Mouse (Mus musculus): ENCODE measurements around the gene Ankzf1. TPM values are rescaled to one million over a fixed set of nuclear protein-coding genes. Genes with fewer than 3 reads are reported as not detected.
A peak's percentile ranks its signal among the peaks of the same experiment; 100 is the strongest.

The Ankzf1 gene
- polyA plus RNA-seq, 1 experiment: 17.4 TPM

DNA sequence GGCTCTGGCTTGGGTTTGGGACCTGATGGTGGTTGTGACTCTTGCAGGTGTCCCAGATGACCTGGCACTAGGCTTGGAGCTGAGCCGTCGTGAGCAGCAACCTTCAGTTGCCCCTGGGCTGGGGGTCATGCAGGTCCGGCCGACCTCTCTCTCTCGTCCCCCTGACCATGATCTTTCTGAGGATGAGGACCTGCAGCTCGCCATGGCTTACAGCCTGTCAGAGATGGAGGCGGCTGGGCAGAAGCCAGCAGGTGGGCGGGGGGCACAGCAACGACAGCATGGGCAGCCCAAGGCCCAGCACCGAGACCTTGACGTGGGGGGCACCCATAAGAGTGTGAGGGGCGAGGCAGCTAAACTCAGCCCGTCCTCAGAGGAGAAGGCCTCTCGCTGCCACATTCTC lies 51.5 kb downstream of the Ankzf1 start:
- Histone ChIP-seq H3K4me1 (ENCODE audit: control insufficient read depth, insufficient read depth, low read length) (peaks cover 2% of the 10 kb centered on the region), H3K36me3 (ENCODE audit: control insufficient read depth, insufficient read depth, low read length, poor library complexity, severe bottlenecking) (no peaks in the 10 kb centered on the region), H3K27me3 (ENCODE audit: control insufficient read depth, insufficient read depth, low read length, poor library complexity, severe bottlenecking) (no peaks in the 10 kb centered on the region), H3K9ac (ENCODE audit: low read depth, poor library complexity, severe bottlenecking) (no peak overlapping the region), H3K27ac (ENCODE audit: insufficient read depth, low read length) (no peak overlapping the region), H3K4me3 (ENCODE audit: low read depth, low read length) (no peak overlapping the region), H3K9me3 (replicated peaks; ENCODE audit: control insufficient read depth, insufficient read depth, low read length, poor library complexity, severe bottlenecking) (no peaks in the 10 kb centered on the region)
- TF ChIP-seq EP300 (IDR thresholded peaks at IDR 0.05; ENCODE audit: insufficient read depth, low read depth, low read length) (no peak), CTCF (IDR thresholded peaks at IDR 0.05; ENCODE audit: low read depth, low read length) (no peak), POLR2A (IDR thresholded peaks at IDR 0.05; ENCODE audit: insufficient read depth, low read length) (no peak)

DNA sequence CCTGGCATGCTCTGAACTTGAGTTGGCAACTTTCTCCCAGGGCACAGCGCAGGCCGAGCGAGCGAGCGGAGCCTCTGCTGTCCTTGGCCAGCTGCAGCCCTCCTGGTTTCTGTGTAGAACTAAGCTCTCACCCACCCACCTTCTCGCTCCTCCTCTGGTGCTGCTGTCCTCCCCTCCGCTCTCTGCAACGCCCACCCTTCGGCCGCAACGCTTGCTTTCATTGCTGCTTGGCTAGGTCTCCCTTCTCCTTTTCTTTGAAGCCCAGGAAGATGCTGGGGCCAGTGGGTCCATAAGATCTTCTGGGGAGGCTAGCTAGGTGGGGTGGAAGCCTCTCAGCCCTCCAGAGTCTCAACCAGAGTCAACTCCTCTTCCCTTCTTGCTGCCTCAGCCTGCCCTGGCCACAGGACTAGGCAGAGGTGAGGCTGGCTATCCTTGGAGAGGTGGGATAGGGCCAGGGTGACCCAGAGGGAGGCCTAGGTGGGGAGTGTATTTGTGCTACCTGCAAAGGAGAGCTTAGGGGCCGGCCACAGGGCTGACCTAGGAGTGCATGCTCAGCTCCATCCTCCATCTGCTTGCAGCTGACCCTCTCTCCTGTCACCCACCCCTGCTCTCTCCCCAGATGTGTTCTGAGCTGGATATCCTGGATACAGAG lies 52.4 kb downstream of the Ankzf1 start:
- TF ChIP-seq CTCF (IDR thresholded peaks at IDR 0.05; ENCODE audit: low read depth, low read length): no peak
- TF ChIP-seq POLR2A (IDR thresholded peaks at IDR 0.05; ENCODE audit: insufficient read depth, low read length): no peak
- no peak for TF ChIP-seq EP300 (IDR thresholded peaks at IDR 0.05; ENCODE audit: insufficient read depth, low read depth, low read length)
- Histone ChIP-seq H3K9me3 (replicated peaks; ENCODE audit: control insufficient read depth, insufficient read depth, low read length, poor library complexity, severe bottlenecking) (no peaks in the 10 kb centered on the region), H3K4me3 (ENCODE audit: low read depth, low read length) (no peak overlapping the region), H3K27ac (ENCODE audit: insufficient read depth, low read length) (no peak overlapping the region), H3K4me1 (ENCODE audit: control insufficient read depth, insufficient read depth, low read length) (peaks cover 2% of the 10 kb centered on the region), H3K36me3 (ENCODE audit: control insufficient read depth, insufficient read depth, low read length, poor library complexity, severe bottlenecking) (no peaks in the 10 kb centered on the region), H3K27me3 (ENCODE audit: control insufficient read depth, insufficient read depth, low read length, poor library complexity, severe bottlenecking) (no peaks in the 10 kb centered on the region), H3K9ac (ENCODE audit: low read depth, poor library complexity, severe bottlenecking) (no peak overlapping the region)

DNA sequence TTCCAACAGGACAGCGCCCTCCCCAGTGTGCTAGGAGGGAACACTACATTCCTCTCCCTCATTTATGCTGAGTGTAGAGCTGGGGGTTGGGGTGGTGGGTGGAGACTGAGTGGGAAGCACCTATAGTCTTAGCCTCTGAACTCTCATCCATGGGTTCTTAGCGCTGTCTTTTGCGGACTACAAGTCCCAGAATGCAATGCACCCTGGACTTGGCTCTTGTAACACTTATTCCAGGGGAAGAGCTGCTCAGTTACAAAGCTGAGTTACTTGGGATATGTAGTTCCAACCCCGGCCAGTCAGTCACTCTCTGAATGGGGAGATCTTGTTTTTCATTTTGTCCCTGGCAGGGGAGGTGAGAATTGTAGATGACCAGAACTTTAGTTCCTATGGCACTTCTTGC lies 52.9 kb downstream of the Ankzf1 start:
- Histone ChIP-seq H3K27me3 (ENCODE audit: control insufficient read depth, insufficient read depth, low read length, poor library complexity, severe bottlenecking) (no peaks in the 10 kb centered on the region), H3K36me3 (ENCODE audit: control insufficient read depth, insufficient read depth, low read length, poor library complexity, severe bottlenecking) (no peaks in the 10 kb centered on the region), H3K9me3 (replicated peaks; ENCODE audit: control insufficient read depth, insufficient read depth, low read length, poor library complexity, severe bottlenecking) (no peaks in the 10 kb centered on the region), H3K9ac (ENCODE audit: low read depth, poor library complexity, severe bottlenecking) (no peak overlapping the region), H3K27ac (ENCODE audit: insufficient read depth, low read length) (no peak overlapping the region), H3K4me1 (ENCODE audit: control insufficient read depth, insufficient read depth, low read length) (peaks cover 2% of the 10 kb centered on the region), H3K4me3 (ENCODE audit: low read depth, low read length) (no peak overlapping the region)
- TF ChIP-seq POLR2A (IDR thresholded peaks at IDR 0.05; ENCODE audit: insufficient read depth, low read length) (no peak), CTCF (IDR thresholded peaks at IDR 0.05; ENCODE audit: low read depth, low read length) (peak; percentile 29)

DNA sequence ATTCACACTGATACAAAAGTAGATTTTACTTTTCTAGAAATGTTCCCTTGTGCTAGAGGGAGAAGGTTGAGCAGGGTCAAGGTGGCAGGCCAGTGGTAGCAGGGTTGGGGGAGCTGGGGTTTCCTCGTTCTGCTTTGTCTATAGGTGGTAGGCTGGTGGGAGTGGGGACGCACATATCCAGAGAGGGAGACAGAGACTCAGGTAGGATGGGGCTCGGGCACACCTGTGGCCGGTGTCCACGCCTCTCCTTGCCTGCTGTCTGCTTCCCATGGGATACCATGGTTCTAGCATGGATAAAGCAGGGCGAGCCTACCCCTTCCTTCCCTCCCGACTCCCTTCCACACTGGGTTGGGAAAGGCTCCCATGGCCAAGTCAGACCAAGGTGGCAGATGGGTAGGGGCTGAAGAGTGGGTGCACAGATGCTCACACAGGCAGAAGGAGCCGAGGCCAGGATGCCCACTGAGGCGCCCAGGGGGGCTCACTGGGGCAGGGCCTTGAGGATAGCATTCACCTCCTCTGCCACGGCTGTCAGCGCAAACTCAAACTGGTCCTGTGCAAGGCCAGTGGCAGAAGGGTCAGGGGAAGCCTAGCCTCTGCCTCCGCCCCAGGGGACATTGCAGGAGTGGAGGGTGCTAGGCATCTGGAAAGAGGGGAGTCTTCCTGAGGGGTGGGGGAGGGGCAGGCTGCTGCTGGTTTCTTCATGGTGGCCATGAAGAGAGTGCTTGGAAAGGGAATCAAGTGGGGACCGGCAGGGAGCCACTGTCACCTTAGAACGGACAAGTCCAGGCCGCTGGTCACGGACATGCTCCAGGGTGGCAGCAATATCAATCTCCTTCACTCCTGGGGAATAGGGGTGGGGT lies 55.4 kb downstream of the Ankzf1 start:
- no peak overlapping the region for H3K27ac ChIP-seq (ENCODE audit: insufficient read depth, low read length)
- TF ChIP-seq CTCF (IDR thresholded peaks at IDR 0.05; ENCODE audit: low read depth, low read length): no peak
- no peak for TF ChIP-seq EP300 (IDR thresholded peaks at IDR 0.05; ENCODE audit: insufficient read depth, low read depth, low read length)
- no peak for TF ChIP-seq POLR2A (IDR thresholded peaks at IDR 0.05; ENCODE audit: insufficient read depth, low read length)
- H3K27me3 ChIP-seq (ENCODE audit: control insufficient read depth, insufficient read depth, low read length, poor library complexity, severe bottlenecking): no peaks in the 10 kb centered on the region
- H3K4me1 ChIP-seq (ENCODE audit: control insufficient read depth, insufficient read depth, low read length): peaks cover 4% of the 10 kb centered on the region
- no peak overlapping the region for H3K4me3 ChIP-seq (ENCODE audit: low read depth, low read length)
- H3K9me3 ChIP-seq (replicated peaks; ENCODE audit: control insufficient read depth, insufficient read depth, low read length, poor library complexity, severe bottlenecking): no peaks in the 10 kb centered on the region
- H3K36me3 ChIP-seq (ENCODE audit: control insufficient read depth, insufficient read depth, low read length, poor library complexity, severe bottlenecking): no peaks in the 10 kb centered on the region
- H3K9ac ChIP-seq (ENCODE audit: low read depth, poor library complexity, severe bottlenecking): no peak overlapping the region

DNA sequence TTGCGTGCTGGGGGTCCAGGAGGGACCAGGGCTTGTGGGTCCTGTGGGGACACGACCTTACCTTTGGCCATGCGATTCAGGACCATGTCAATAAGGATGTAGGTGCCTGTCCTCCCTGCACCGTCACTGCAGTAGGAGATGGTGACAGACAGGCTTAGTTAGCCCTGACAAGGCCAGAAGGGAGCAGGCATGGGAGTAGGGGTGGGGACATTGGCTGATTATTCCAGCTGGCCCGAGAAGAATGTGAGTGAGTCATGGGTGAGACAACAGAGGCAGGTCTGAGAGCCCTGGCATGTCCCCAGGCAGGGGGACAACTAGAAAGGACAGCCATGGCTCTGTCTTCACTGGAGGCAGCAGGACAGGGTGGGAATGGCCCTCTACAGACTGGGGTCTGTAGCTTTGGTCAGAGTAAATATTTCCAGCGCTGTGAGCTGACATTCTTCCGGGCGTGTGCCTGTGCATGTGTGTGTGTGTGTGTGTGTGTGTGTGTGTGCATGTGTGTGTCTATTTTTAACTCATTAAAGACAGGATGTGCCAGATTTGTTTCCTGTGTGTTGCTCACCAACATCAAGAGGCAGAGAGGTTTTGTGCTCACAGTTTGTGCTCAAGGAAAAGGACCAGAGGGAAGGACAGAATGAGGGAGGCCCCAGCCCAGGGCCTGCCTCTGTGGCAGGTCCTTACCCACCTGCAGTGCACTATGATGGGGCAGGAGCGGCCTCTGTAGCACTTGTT lies 56.3 kb downstream of the Ankzf1 start:
- no peaks in the 10 kb centered on the region for H3K36me3 ChIP-seq (ENCODE audit: control insufficient read depth, insufficient read depth, low read length, poor library complexity, severe bottlenecking)
- no peaks in the 10 kb centered on the region for H3K9me3 ChIP-seq (replicated peaks; ENCODE audit: control insufficient read depth, insufficient read depth, low read length, poor library complexity, severe bottlenecking)
- no peak overlapping the region for H3K4me3 ChIP-seq (ENCODE audit: low read depth, low read length)
- TF ChIP-seq POLR2A (IDR thresholded peaks at IDR 0.05; ENCODE audit: insufficient read depth, low read length) (no peak), CTCF (IDR thresholded peaks at IDR 0.05; ENCODE audit: low read depth, low read length) (no peak), EP300 (IDR thresholded peaks at IDR 0.05; ENCODE audit: insufficient read depth, low read depth, low read length) (no peak)
- H3K27me3 ChIP-seq (ENCODE audit: control insufficient read depth, insufficient read depth, low read length, poor library complexity, severe bottlenecking): no peaks in the 10 kb centered on the region
- H3K9ac ChIP-seq (ENCODE audit: low read depth, poor library complexity, severe bottlenecking): no peak overlapping the region
- no peak overlapping the region for H3K27ac ChIP-seq (ENCODE audit: insufficient read depth, low read length)
- H3K4me1 ChIP-seq (ENCODE audit: control insufficient read depth, insufficient read depth, low read length): peaks cover 4% of the 10 kb centered on the region

Other genes starting within 250 kb of the Ankzf1 start
- 0.24 TPM in 1 of 2 replicates, not detected in the other for gene Ihh, start 240.5 kb upstream of the Ankzf1 start, polyA plus RNA-seq (2011; ENCODE audit: insufficient read depth, insufficient read length, low read depth, missing spikeins)
- gene Nhej1, start 67.0 kb upstream of the Ankzf1 start, polyA plus RNA-seq (2011; ENCODE audit: insufficient read depth, insufficient read length, low read depth, missing spikeins): 3.7 and 5.1 TPM in 2 replicates
- not detected in 2 replicates for gene Slc23a3, start 58.3 kb upstream of the Ankzf1 start, polyA plus RNA-seq (2011; ENCODE audit: insufficient read depth, insufficient read length, low read depth, missing spikeins)
- gene Cnppd1, start 49.4 kb upstream of the Ankzf1 start, polyA plus RNA-seq (2011; ENCODE audit: insufficient read depth, insufficient read length, low read depth, missing spikeins): 20.0 and 23.9 TPM in 2 replicates
- gene Retreg2, start 49.4 kb upstream of the Ankzf1 start, polyA plus RNA-seq (2011; ENCODE audit: insufficient read depth, insufficient read length, low read depth, missing spikeins): 21.9 and 22.7 TPM in 2 replicates
- gene Zfand2b, start 23.5 kb upstream of the Ankzf1 start, polyA plus RNA-seq (2011; ENCODE audit: insufficient read depth, insufficient read length, low read depth, missing spikeins): 10.9 and 13.0 TPM in 2 replicates
- gene Abcb6, start 11.8 kb upstream of the Ankzf1 start, polyA plus RNA-seq (2011; ENCODE audit: insufficient read depth, insufficient read length, low read depth, missing spikeins): 8.8 and 10.8 TPM in 2 replicates
- gene Atg9a, start within 50 bp of the Ankzf1 start, polyA plus RNA-seq (2011; ENCODE audit: insufficient read depth, insufficient read length, low read depth, missing spikeins): 10.3 and 10.6 TPM in 2 replicates
- 5.1 and 10.6 TPM in 2 replicates for gene Glb1l, start 18.7 kb downstream of the Ankzf1 start, polyA plus RNA-seq (2011; ENCODE audit: insufficient read depth, insufficient read length, low read depth, missing spikeins)
- 27.8 and 37.4 TPM in 2 replicates for gene Stk16, start 18.7 kb downstream of the Ankzf1 start, polyA plus RNA-seq (2011; ENCODE audit: insufficient read depth, insufficient read length, low read depth, missing spikeins)
- gene Tuba4a, start 27.7 kb downstream of the Ankzf1 start, polyA plus RNA-seq (2011; ENCODE audit: insufficient read depth, insufficient read length, low read depth, missing spikeins): 97.4 and 113 TPM in 2 replicates
- gene A630095N17Rik, start 40.0 kb downstream of the Ankzf1 start, polyA plus RNA-seq (2011; ENCODE audit: insufficient read depth, insufficient read length, low read depth, missing spikeins): not detected in 2 replicates
- 18.9 and 23.8 TPM in 2 replicates for gene Dnajb2, start 44.3 kb downstream of the Ankzf1 start, polyA plus RNA-seq (2011; ENCODE audit: insufficient read depth, insufficient read length, low read depth, missing spikeins)
- gene Ptprn, start 72.4 kb downstream of the Ankzf1 start, polyA plus RNA-seq (2011; ENCODE audit: insufficient read depth, insufficient read length, low read depth, missing spikeins): 9.1 and 10.1 TPM in 2 replicates
- not detected in 2 replicates for gene Resp18, start 86.3 kb downstream of the Ankzf1 start, polyA plus RNA-seq (2011; ENCODE audit: insufficient read depth, insufficient read length, low read depth, missing spikeins)
- gene Dnpep, start 125.8 kb downstream of the Ankzf1 start, polyA plus RNA-seq (2011; ENCODE audit: insufficient read depth, insufficient read length, low read depth, missing spikeins): 104 and 105 TPM in 2 replicates
- gene Des, start 168.2 kb downstream of the Ankzf1 start, polyA plus RNA-seq (2011; ENCODE audit: insufficient read depth, insufficient read length, low read depth, missing spikeins): 18.2 and 23.3 TPM in 2 replicates
- 18.0 and 19.8 TPM in 2 replicates for gene Speg, start 183.1 kb downstream of the Ankzf1 start, polyA plus RNA-seq (2011; ENCODE audit: insufficient read depth, insufficient read length, low read depth, missing spikeins)
- 35.2 and 36.5 TPM in 2 replicates for gene Gmppa, start 243.8 kb downstream of the Ankzf1 start, polyA plus RNA-seq (2011; ENCODE audit: insufficient read depth, insufficient read length, low read depth, missing spikeins)